Mouse (Mus musculus) stomach, postnatal 0 days (tissue): ENCODE measurements around the gene Rbl2.

Experiments
- CTCF ChIP-seq: IDR thresholded peaks from 2 replicates; pipeline ENCODE4 v1.5.1; 2016; ENCODE audit warnings: antibody characterized with exemption, low read depth, mild to moderate bottlenecking, moderate library complexity
- EP300 ChIP-seq: optimal IDR thresholded peaks from 2 replicates; pipeline ENCODE3; 2016; ENCODE audit warnings: antibody characterized with exemption

GRCm38 (mm10) chr8:91065179-91065578, 4.7 kb upstream of the Rbl2 start:
- no peak for TF ChIP-seq CTCF
- TF ChIP-seq EP300 = no peak
